Mouse (Mus musculus) liver, embryonic 15.5 days (tissue): ENCODE data around the gene Slc25a11. TPM values are rescaled to one million over a fixed set of nuclear protein-coding genes. Genes with fewer than 3 reads are reported as not detected.
A peak's percentile ranks its signal among the peaks of the same experiment; 100 is the strongest.

ENCODE experiments used
- ATAC-seq: fragments of 200-750 bp; cut with Nextera tagmentation; 2 replicates; pipeline ENCODE4 v1.8.0; 2017; ENCODE audit warnings: moderate number of reproducible peaks, mild to moderate bottlenecking, moderate library complexity; ENCODE audit not compliant: insufficient read depth
- H3K27ac ChIP-seq: fragments of 300-500 bp; sonication (generic); replicated peaks from 2 replicates; pipeline ENCODE4 v1.5.1; 2015; ENCODE audit warnings: mild to moderate bottlenecking, inconsistent platforms
- H3K27me3 ChIP-seq: fragments of 300-500 bp; sonication (generic); 2 replicates; pipeline ENCODE4 v1.6.1; 2015; ENCODE audit warnings: mild to moderate bottlenecking, inconsistent platforms
- H3K36me3 ChIP-seq: fragments of 300-500 bp; sonication (generic); replicated peaks from 2 replicates; pipeline ENCODE4 v1.6.1; 2015; ENCODE audit warnings: moderate library complexity, mild to moderate bottlenecking, inconsistent platforms
- H3K4me1 ChIP-seq: fragments of 300-500 bp; sonication (generic); replicated peaks from 2 replicates; pipeline ENCODE4 v1.6.1; 2015; ENCODE audit warnings: inconsistent platforms
- H3K4me2 ChIP-seq: fragments of 300-500 bp; sonication (generic); 2 replicates; pipeline ENCODE4 v1.6.1; 2015; ENCODE audit warnings: moderate library complexity, mild to moderate bottlenecking, inconsistent platforms
- H3K4me3 ChIP-seq: fragments of 300-500 bp; sonication (generic); replicated peaks from 2 replicates; pipeline ENCODE4 v1.5.1; 2015; ENCODE audit warnings: mild to moderate bottlenecking, inconsistent platforms
- H3K9ac ChIP-seq: fragments of 300-500 bp; sonication (generic); 2 replicates; pipeline ENCODE4 v1.6.1; 2015; ENCODE audit warnings: moderate library complexity, mild to moderate bottlenecking, inconsistent platforms
- H3K9me3 ChIP-seq: fragments of 300-500 bp; sonication (generic); replicated peaks from 2 replicates; pipeline ENCODE4 v1.6.1; 2016; ENCODE audit warnings: inconsistent platforms
- WGBS: fragments of 180-500 bp; shearing (Covaris S2); methylation state at CpG from one replicate; pipeline ENCODE4 v1.1.7; 2015; ENCODE audit warnings: mixed read lengths; ENCODE audit not compliant: insufficient replicate concordance; 5-methylcytosine and 5-hydroxymethylcytosine counted together
- polyA plus RNA-seq: library from polyadenylated mRNA; unstranded; fragments of >200 nt; fragmentation: Nextera tagmentation; extraction: Ambion mirVana; gene quantifications from 2 replicates; pipeline ENCODE4 v1.2.1, GENCODE M21; 2015

The Slc25a11 gene
- polyA plus RNA-seq, 1 experiment from 2014 or later = 70.3 TPM

- peak overlapping the region; percentile 99 for H3K4me3 ChIP-seq
Observed at GRCm38 (mm10) chr11:70656456-70656927, 9.2 kb upstream of the Slc25a11 start.

DNA sequence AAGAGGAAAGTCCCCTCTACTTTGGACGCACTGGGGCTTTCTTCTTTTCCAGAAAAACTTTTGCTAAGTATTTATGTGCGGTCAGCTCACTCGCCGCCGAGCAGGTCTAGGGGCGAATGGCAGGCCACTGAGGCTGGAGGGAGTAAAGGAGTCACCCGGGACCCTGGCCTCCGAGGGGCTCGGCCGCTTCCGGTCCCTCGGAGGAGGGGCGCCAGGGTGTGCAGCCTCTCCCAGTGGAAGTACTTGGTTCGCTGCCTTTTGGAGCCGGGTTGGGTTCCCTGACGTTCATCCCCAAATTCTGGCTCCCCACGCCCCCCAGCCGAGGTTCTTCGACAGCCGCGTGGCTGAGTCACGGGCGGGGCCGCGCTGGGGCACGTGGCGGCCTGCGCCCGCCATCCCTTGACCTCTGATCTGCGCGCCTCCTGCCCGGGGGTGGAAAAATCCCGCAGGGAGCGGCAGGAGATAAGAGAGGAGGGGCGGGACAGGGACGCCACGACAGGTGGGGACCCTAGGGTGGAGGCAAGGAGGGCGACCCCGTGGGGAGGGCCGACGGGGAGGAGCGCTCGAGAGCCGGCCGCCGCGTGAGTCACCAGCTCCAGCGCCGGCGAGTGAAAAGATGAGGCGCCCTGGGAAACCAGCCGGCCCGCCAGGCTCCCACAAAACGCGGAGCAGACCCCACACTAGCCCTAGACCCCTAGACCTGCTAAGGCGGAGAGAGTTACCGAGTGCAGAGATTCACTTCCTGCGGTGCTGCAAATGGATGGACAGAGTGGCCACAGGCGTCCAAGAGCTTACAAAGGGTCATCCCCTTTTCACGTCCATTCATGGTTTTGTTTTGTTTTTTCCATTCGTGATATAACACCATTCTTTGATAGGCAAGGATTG is 8.5 kb upstream of the Slc25a11 start:
- Histone ChIP-seq H3K4me1 (peaks cover 57% of the 10 kb centered on the region), H3K36me3 (peaks cover 24% of the 10 kb centered on the region), H3K27ac (peak overlapping the region; percentile 99), H3K9me3 (no peaks in the 10 kb centered on the region), H3K4me3 (peak overlapping the region; percentile 99), H3K4me2 (peak overlapping the region; percentile 99), H3K9ac (peak overlapping the region; percentile 98), H3K27me3 (peaks cover 16% of the 10 kb centered on the region)
- WGBS = 1% methylated on average over 61 of the region's 61 CpGs
- ATAC-seq = no peak

More at GRCm38 (mm10) chr11:70656456-70656927, 9.2 kb upstream of the Slc25a11 start:
- H3K9me3 ChIP-seq = no peaks in the 10 kb centered on the region
- H3K27ac ChIP-seq = peak overlapping the region; percentile 99
- peak overlapping the region; percentile 99 for H3K4me2 ChIP-seq
- peaks cover 16% of the 10 kb centered on the region for H3K27me3 ChIP-seq
- no peak for ATAC-seq
- 23% methylated on average over 16 of the region's 16 CpGs for WGBS
- no peak overlapping the region; the same call in 1 of the 2 replicates for H3K9ac ChIP-seq
- peaks cover 51% of the 10 kb centered on the region for H3K4me1 ChIP-seq
- peaks cover 19% of the 10 kb centered on the region for H3K36me3 ChIP-seq

DNA sequence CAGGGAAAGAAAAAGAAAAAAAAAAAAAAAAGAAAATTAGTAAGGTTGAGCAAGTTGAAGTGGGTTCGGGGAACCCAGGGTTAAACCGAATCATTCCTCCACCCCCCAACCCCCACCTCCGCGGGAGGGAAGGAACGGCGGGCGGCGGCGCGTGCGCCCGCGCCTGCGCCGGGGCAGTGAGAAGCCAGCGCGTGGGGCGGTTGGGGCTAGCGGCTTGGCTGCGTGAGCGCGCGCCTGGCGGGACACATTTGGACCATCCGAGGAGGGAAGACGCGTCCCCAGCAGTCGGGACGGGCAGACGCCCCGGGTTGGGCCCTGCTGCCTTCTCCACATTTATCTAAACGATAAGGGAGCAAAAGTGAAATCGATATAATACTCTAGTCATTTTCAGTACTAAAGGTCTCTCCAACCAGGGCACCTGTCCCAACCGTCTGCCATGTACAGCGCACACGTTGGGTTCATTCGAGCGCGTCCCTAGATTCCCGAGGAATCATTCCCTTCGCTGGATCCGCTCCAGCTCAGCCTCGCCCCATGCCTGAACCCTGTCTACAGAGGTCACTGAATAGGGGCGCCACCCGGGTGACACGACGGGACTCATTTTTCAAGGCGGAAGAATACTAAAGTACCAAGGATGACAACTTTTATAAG is 7.8 kb upstream of the Slc25a11 start:
- Histone ChIP-seq H3K4me3 (peak overlapping the region; percentile 99), H3K4me1 (peaks cover 65% of the 10 kb centered on the region), H3K4me2 (peak overlapping the region; percentile 99), H3K9ac (peak overlapping the region; percentile 98), H3K27ac (peak overlapping the region; percentile 99), H3K27me3 (peaks cover 16% of the 10 kb centered on the region), H3K36me3 (peaks cover 30% of the 10 kb centered on the region), H3K9me3 (no peaks in the 10 kb centered on the region)
- under 1% methylated on average over 48 of the region's 48 CpGs for WGBS
- peak; percentile 52 for ATAC-seq

DNA sequence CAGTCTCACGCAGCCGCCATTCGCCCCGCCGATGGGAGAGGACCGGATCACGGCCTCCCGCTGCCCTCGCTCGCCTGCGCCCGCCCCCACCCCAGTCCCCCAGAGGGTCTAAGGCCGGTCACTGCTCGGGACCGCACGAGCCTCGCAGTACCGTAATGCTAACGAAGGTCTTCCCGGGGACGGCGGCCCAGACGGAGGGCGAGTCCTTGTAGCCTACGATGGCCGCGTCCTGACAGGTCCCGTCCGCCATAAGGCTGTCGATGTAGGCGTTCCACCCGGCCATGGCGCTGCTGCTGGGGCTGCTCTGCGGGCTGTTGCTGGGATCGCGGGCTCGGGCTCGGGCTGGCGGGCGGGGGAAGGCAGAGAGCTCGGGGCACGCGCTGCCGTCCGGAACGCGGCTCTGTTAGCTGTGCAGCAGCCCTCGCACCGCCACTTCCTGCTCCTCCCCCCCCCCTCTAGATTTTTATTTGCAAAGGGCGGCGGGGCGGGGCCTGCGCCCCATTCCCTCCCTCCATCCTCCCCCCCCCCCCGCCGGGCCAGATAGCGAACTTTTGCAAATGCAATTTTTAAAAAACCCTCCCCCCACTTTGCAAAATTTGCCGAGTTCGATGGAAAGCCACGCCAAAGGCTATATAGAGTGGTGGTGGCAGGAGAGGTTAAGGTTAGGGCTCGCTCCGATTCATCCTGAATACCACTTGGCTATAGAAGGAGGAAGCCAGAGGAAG is 7.1 kb upstream of the Slc25a11 start, which contains the start of gene Pfn1:
Pfn1 (minus strand) TSS at position 447 of the 725 bp plus-strand sequence.
- H3K4me2 ChIP-seq = peak within 1 kb of the TSS; percentile 99
- peaks cover 72% of the 10 kb centered on the region for H3K4me1 ChIP-seq
- H3K27me3 ChIP-seq = peaks cover 16% of the 10 kb centered on the region
- H3K9me3 ChIP-seq = no peaks in the 10 kb centered on the region
- H3K4me3 ChIP-seq = peak within 1 kb of the TSS; percentile 99
- peak; percentile 57 for ATAC-seq
- peak within 1 kb of the TSS; percentile 98 for H3K9ac ChIP-seq
- H3K27ac ChIP-seq = peak within 1 kb of the TSS; percentile 99
- H3K36me3 ChIP-seq = peaks cover 37% of the 10 kb centered on the region
- WGBS = under 1% methylated on average over 57 of the region's 61 CpGs

DNA sequence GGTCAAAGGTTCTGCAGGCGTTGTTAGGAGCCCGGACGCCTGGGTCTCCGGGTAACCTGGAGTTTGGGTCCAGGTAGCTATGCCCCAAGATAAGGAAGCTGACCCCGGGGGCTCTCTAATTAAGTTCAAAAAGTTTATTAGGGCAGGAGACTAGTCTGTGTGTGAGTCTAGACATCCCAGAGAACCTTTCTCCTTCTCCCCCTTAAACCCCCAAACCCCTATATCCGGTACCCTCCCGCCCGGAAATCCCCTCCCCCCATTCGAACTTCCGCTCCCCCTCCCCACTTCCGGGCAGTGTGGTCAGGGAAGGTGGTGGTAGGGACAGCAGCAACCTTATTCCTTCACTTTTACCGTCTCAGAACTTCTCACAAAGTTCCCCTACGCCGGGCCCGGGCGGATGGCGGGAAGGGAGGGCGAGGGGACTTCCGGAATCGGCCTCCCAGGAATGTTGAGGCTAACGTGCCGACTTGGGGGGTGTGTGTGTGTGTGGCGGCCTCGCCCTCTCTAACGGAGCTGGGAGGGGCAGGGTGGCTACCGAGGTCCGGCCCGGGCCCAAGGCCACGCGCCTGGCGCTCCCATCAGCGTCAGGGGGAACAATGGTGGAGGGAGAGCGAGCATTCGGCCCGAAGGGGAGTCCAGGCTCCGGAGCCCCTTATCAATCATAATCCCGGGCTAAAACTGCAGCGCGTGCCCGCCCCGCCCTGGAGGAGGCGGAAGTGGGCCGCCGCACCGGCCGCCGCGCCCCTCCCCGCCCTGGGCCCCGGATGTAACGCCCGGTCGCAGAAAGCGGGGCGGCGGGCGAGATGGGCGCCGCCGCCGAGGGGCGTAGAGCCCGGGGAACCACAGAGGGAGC is 6.3 kb upstream of the Slc25a11 start:
- peak overlapping the region; percentile 99 for H3K4me2 ChIP-seq
- peak overlapping the region; percentile 98 for H3K9ac ChIP-seq
- H3K4me1 ChIP-seq = peaks cover 80% of the 10 kb centered on the region
- WGBS = under 1% methylated on average over 63 of the region's 63 CpGs
- H3K36me3 ChIP-seq = peaks cover 44% of the 10 kb centered on the region
- ATAC-seq = peak; percentile 71
- H3K27ac ChIP-seq = peak overlapping the region; percentile 99
- no peaks in the 10 kb centered on the region for H3K9me3 ChIP-seq
- peak overlapping the region; percentile 99 for H3K4me3 ChIP-seq
- peaks cover 16% of the 10 kb centered on the region for H3K27me3 ChIP-seq

DNA sequence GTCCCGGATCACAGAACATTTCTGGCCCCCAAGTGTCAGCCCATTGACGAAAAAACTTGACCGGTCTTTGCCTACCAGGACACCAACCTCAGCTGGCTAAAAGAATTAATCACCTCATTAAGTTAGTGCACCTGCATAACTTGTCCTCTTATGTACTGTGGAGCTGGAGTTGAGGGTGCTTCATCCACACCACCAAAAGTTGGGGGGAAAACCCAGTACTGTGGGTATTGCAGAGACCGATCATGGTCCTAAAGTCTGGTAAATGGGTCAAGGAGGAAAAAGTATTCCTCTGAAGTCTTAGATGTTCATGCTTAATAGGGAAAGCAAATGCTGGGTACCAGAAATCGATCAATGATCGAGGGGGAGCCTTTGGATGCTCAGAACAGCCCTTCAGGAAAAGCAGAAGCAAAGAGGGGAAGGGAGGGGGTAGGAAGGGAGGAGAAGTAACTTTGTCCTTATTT is 5.6 kb upstream of the Slc25a11 start:
- Histone ChIP-seq H3K36me3 (peaks cover 44% of the 10 kb centered on the region), H3K9me3 (no peaks in the 10 kb centered on the region), H3K4me1 (peaks cover 83% of the 10 kb centered on the region), H3K4me3 (peak overlapping the region; percentile 99), H3K27ac (peak overlapping the region; percentile 99), H3K27me3 (peaks cover 16% of the 10 kb centered on the region), H3K4me2 (peak overlapping the region; percentile 99), H3K9ac (peak overlapping the region; percentile 98)
- WGBS = 13% methylated on average over 6 of the region's 6 CpGs
- no peak for ATAC-seq

- ATAC-seq = no peak
- peaks cover 44% of the 10 kb centered on the region for H3K36me3 ChIP-seq
- H3K9ac ChIP-seq = peak overlapping the region; percentile 98
- peaks cover 16% of the 10 kb centered on the region for H3K27me3 ChIP-seq
- peaks cover 76% of the 10 kb centered on the region for H3K4me1 ChIP-seq
- peak overlapping the region; percentile 99 for H3K4me2 ChIP-seq
- H3K27ac ChIP-seq = peak overlapping the region; percentile 99
- H3K4me3 ChIP-seq = peak overlapping the region; percentile 99
- WGBS = 29% methylated on average over 12 of the region's 12 CpGs
- H3K9me3 ChIP-seq = no peaks in the 10 kb centered on the region
Observed at GRCm38 (mm10) chr11:70652029-70652883, 5.0 kb upstream of the Slc25a11 start.

- 34% methylated on average over 2 of the region's 2 CpGs for WGBS
- H3K4me1 ChIP-seq = peaks cover 71% of the 10 kb centered on the region
Observed at GRCm38 (mm10) chr11:70651391-70651790, 4.1 kb upstream of the Slc25a11 start.

GRCm38 (mm10) chr11:70650322-70651175 is 3.3 kb upstream of the Slc25a11 start:
- Histone ChIP-seq H3K4me2 (peak overlapping the region; percentile 99), H3K27me3 (peaks cover under 1% of the 10 kb centered on the region; the same call in 1 of the 2 replicates), H3K27ac (peak overlapping the region; percentile 99), H3K4me3 (peak overlapping the region; percentile 82), H3K36me3 (peaks cover 44% of the 10 kb centered on the region), H3K9me3 (no peaks in the 10 kb centered on the region), H3K4me1 (peaks cover 71% of the 10 kb centered on the region), H3K9ac (peak overlapping the region; percentile 98)
- 36% methylated on average over 12 of the region's 12 CpGs for WGBS
- ATAC-seq = no peak

More at GRCm38 (mm10) chr11:70651391-70651790, 4.1 kb upstream of the Slc25a11 start:
- Histone ChIP-seq H3K4me2 (peak overlapping the region; percentile 99), H3K27ac (peak overlapping the region; percentile 99), H3K36me3 (peaks cover 44% of the 10 kb centered on the region), H3K9ac (peak overlapping the region; percentile 98), H3K4me3 (peak overlapping the region; percentile 27), H3K27me3 (peaks cover 9% of the 10 kb centered on the region), H3K9me3 (no peaks in the 10 kb centered on the region)
- ATAC-seq = no peak
